Mouse (Mus musculus): ENCODE data around the gene Nfyb.

Gene Nfyb

GRCm38 (mm10) chr10:82763840-82764631, at the start of gene Nfyb:
Nfyb (minus strand) TSS chr10:82764144.
- DNase-seq, result peak; percentile 97

- peak; percentile 93 for DNase-seq
Observed at GRCm38 (mm10) chr10:82811855-82812431, 48.0 kb upstream of the Nfyb start.

- no peak for DNase-seq
Observed at GRCm38 (mm10) chr10:82809352-82809751, 45.4 kb upstream of the Nfyb start.

GRCm38 (mm10) chr10:82808891-82809290, 44.9 kb upstream of the Nfyb start:
- no peak for DNase-seq

- no peak for DNase-seq
Observed at GRCm38 (mm10) chr10:82808155-82808554, 44.2 kb upstream of the Nfyb start.

- DNase-seq, result no peak
Observed at GRCm38 (mm10) chr10:82807238-82807637, 43.3 kb upstream of the Nfyb start.

- no peak for DNase-seq
Observed at GRCm38 (mm10) chr10:82806414-82806813, 42.5 kb upstream of the Nfyb start.

GRCm38 (mm10) chr10:82805111-82805510, 41.2 kb upstream of the Nfyb start:
- no peak for DNase-seq

GRCm38 (mm10) chr10:82804396-82804795, 40.5 kb upstream of the Nfyb start:
- no peak for DNase-seq

- DNase-seq, result no peak
Observed at GRCm38 (mm10) chr10:82800094-82800493, 36.1 kb upstream of the Nfyb start.

GRCm38 (mm10) chr10:82798312-82798933, 34.5 kb upstream of the Nfyb start:
- peak; percentile 62 for DNase-seq

- peak; percentile 28 for DNase-seq
Observed at GRCm38 (mm10) chr10:82797119-82797491, 33.2 kb upstream of the Nfyb start.

GRCm38 (mm10) chr10:82796471-82797118, 32.7 kb upstream of the Nfyb start:
- DNase-seq, result peak; percentile 48

GRCm38 (mm10) chr10:82795767-82796166, 31.8 kb upstream of the Nfyb start:
- DNase-seq, result peak; percentile 22

- DNase-seq, result peak; percentile 60
Observed at GRCm38 (mm10) chr10:82795071-82795731, 31.3 kb upstream of the Nfyb start.

- no peak for DNase-seq
Observed at GRCm38 (mm10) chr10:82792311-82792710, 28.4 kb upstream of the Nfyb start.

- DNase-seq, result no peak
Observed at GRCm38 (mm10) chr10:82791713-82792112, 27.8 kb upstream of the Nfyb start.

- DNase-seq, result no peak
Observed at GRCm38 (mm10) chr10:82790504-82790903, 26.6 kb upstream of the Nfyb start.

GRCm38 (mm10) chr10:82789181-82789580, 25.2 kb upstream of the Nfyb start:
- DNase-seq, result no peak

- DNase-seq, result no peak
Observed at GRCm38 (mm10) chr10:82782472-82782871, 18.5 kb upstream of the Nfyb start.

- no peak for DNase-seq
Observed at GRCm38 (mm10) chr10:82780816-82781215, 16.9 kb upstream of the Nfyb start.

- DNase-seq, result no peak
Observed at GRCm38 (mm10) chr10:82780322-82780721, 16.4 kb upstream of the Nfyb start.

- DNase-seq, result no peak
Observed at GRCm38 (mm10) chr10:82779831-82780230, 15.9 kb upstream of the Nfyb start.
